Mouse (Mus musculus): Measurements from ENCODE around the gene Tctn1.

Gene Tctn1

GRCm38 (mm10) chr5:122263933-122264905 lies at the start of gene Tctn1:
Tctn1 (minus strand) TSS chr5:122264460.
- peak; percentile 89 for DNase-seq

- peak; percentile 62 for DNase-seq
Observed at GRCm38 (mm10) chr5:122312942-122313684, 48.9 kb upstream of the Tctn1 start.

GRCm38 (mm10) chr5:122312346-122312745 lies 48.1 kb upstream of the Tctn1 start:
- DNase-seq, result no peak

DNA sequence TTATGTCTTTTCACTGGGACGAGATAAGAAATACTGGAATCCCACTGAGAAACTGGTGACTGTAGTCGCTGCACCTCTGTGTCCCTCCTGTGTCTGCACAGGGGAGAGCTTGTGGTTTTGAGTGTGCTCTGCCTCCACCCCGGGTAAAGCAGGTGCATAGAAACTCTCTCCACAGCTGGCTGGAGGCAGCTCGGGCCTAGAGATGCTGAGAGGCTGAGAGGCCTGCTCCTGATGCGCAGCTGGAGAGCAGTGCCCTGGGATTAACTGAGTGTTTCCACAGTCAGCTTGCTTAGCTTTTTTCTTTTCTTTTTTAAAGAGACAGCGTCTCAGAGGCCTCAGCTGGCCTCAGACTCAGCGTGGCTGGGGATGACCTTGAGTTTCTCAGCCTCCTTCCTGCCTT lies 47.4 kb upstream of the Tctn1 start:
- DNase-seq, result peak; percentile 77

DNA sequence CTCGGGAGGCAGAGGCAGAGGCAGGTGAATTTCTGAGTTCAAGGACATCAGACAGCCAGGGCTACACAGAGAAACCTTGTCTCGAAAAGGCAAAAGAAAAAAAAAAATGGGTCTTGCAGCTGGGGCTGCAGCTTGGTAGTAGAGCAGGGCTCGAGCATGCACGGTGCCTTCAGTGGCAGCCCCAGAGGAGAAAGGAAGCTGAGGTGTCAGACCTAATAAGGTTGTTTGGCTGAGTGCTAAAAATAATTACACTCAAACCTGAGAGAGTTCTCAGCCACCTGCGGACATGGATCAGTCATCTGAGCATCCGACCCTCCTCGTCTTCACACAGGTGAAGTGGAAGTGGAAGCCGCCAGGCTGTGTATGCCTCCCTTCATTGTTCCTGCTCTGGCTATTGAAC lies 46.4 kb upstream of the Tctn1 start:
- peak; percentile 72 for DNase-seq

DNA sequence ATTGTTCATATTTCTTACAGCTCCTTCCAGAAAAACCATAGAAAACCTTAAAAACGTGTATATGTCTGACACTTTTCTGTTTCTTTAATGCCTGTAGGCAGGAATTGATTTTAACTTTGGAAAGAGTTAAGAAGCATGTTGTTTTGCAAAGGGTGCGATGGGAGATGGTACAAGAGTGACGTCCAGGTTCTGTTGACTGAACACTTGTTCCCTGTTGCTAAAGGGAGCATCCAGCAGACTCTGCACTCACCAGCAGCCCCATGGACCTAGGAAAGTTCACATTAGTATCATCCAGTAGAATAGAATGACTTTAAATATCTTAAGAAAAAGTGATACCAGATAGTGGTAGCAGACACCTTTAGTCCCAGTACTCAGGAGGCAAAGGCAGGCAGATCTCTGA lies 42.3 kb upstream of the Tctn1 start:
- no peak for DNase-seq

DNA sequence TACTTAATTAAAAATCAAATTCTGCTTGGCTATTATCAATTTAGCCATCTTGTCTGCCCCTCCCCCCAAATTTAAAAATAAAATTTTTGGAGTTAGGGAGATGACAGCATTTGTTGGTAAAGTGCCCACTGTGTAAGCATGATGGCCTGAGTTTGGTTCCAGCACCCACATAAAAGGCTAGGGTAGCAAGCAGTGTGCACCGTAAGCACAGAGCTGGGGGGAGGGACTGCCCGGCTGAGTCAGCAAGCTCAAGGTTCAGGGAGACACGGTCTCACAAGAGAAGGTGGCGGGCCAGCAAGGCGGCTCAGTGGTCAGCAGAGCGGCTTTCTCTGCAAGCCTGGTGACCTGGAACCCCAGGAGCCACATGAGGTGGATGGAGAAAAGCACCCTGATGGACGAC lies 41.2 kb upstream of the Tctn1 start:
- no peak for DNase-seq

DNA sequence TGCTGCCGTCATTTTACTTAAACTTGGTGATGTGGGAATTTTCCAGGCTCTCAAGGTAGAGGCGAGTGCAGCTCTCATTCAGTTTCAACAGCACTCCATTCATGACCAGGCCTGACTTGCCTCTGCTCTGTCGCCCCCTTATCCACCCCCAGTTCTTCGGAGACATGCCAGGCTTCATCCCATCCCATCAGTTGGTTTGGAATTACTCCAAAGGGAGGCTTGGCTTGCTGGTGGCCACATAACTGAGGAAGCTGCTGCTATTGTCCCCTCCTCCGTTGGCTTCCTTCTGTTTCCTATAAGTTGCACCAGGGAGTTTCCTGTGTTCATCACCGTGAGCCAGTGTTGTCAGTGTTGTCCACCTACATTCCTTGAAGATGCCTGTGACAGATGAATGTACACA lies 40.3 kb upstream of the Tctn1 start:
- no peak for DNase-seq

DNA sequence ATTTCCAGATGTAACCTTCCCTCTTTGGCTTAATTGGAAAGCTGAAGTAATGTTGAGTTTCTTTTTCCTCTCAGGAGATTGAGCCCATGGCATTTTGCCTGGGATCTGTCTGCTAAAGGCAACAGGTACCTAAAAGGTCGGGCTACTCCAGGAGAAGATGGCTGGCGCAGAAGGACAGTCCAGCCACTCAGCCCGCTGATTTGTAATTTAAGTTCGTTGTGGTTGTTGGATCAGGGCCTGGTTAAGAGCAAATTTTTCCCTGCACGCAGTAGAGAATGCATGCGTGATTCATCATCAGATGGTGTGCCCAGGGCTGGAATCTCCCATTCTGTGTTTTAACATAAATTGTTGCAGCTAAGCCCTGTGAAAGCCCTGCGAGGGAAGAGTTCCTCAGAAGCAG lies 39.7 kb upstream of the Tctn1 start:
- DNase-seq, result no peak

GRCm38 (mm10) chr5:122302810-122303745 lies 38.8 kb upstream of the Tctn1 start:
- DNase-seq, result no peak

DNA sequence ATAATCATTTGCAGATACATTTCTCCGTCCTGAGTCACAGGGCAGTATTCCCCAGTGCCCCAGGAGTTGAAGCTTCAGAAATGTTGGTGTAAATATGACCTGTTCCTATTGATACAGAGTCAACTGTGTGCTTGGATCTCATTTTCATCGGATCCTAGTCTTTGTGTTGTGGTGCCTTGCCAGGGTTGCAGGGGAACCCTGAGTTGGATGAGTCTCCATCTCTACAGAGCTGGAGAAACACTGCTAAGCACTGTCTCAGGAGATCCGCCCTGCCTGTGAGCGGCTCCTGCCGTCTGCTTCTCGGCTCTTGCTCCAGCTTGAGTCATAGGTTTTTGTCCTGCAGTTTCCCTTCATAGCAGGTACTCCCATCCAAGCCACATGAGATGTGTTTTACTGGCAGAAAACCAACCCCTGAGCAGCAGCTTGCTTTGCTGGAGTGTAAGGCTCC lies 35.8 kb upstream of the Tctn1 start:
- DNase-seq, result no peak

- DNase-seq, result peak; percentile 53
Observed at GRCm38 (mm10) chr5:122295113-122295935, 31.1 kb upstream of the Tctn1 start.

DNA sequence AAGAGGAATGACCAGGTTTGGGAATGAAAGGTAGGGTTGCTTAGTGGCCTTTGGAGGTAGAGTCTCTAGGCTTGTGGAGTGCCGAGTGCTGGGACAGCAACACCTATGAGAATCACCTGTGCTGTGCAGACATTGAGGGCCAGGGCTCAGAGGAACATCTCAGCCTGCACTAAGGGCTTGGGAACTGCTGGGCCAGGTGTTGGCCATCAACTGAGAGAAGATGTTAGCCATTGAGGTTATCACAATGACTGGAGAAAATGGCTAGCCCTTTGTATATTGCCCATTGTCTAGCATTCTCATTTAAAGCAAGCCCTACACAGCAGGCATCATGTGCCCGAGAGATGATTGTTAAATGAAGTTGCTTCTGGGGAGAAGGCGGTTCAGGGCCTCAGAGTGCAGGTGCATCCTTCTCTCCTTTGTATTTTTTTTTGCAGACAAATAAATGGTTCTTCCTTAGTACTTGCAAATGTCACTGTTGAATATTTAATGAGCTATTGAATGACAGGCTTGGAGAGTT lies 30.0 kb upstream of the Tctn1 start:
- DNase-seq, result peak; percentile 37

DNA sequence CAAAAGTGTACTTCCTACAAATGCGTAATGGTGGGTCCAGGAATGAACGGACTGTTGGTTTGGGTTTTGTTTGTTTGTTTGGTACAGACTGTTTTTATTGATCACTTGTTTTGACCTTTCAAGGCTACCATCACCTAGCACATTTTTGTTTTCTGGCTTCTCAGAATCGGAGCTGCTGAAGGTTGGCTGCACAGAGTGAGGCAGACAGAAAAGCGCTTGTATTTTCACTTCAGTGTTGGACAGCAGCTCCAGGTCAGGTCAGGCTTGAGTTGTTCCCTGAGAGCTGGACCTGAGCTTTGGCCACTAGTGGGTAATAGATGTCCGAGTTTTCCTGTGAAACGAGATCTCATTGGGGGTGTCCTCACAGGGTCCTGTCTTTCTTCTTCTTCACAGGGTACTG lies 28.9 kb upstream of the Tctn1 start:
- no peak for DNase-seq

GRCm38 (mm10) chr5:122291553-122292339 lies 27.5 kb upstream of the Tctn1 start:
- DNase-seq, result peak; percentile 39

DNA sequence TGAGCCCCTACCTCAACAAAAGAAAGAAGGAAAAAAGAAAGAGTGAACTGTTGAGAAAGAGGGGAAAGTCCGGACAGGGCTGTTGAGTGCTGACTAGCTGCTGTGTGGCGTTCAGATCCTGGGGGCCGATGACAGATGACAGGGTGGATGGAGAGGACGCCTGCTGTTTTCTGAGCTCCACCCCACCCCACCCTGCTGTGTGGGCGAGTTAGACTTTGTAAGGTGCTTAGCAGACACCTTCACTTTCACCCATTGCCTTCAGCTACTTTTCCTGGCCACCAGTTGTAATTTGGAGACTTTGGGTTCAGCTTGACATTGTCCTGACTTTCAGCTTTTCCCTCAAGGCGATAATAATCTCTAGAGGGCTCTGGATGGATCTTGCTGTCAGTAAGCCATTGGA lies 26.9 kb upstream of the Tctn1 start:
- peak; percentile 52 for DNase-seq

DNA sequence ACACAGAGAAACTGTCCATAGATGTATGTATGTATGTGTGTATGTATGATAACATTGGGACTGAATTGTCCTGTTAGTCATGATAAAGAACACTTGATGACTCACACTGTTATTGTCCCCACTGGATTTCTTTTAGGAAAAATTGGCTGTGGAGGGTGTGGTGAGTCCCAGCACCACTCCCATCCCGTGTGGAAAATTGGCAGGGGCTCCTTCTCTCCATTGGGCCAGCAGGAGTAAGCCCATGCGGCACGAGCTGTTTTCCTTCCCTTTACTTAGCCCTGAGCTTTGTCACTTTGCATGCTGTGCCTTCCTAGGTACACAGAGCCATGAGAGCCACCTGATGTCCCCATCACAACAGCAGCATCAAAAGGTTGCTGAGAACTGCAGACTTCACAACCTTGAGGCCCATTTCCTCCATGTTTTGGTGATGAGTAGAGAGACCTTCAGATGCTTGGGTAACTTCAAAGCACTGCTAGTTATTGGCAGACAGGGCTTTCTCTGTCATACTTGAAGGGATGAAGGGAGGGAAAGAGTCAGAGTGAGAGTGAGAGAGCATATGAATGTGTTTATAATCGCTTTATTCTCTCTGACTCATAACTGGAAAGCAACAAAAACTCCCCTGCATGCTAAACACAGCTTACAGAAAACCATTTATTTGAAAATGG lies 24.0 kb upstream of the Tctn1 start:
- peak; percentile 42 for DNase-seq

DNA sequence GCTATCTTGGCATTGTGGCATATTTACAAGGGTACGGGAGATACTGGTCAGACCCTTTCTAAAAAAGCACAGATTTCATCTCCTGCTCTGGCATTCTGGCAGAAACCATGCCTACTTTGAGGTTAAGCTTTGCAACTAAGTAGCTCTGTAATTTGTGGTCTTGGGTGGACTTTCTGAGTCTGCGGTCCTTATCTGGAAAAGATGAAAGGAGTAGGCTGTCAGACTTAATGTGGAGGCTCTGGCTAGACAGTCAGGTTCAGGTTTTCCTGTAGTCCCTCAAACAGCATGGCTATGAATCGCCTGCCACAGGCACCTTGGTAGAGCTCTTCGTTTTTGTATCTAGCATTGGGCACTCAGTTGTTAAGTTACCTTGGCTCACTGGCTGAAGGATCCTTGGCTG lies 22.8 kb upstream of the Tctn1 start:
- no peak for DNase-seq

DNA sequence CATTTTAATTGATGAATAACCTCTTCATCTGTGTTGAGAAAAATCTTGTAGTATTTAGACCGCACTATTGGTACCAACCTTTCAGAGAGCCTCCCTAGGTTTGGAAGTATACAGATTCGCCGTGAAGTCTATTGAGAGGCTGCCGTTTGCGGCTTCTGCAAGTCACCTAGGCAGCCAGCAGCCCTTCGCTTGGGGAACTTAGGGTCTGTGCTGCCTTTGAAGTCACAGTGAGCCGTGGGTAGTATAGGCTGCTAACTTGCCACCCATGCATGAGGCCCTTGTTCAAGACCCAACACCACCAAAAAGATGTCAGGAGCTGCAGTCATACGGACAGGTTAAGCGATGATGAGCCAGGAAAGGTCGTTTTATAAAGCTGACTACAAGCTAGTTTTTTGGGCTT lies 21.9 kb upstream of the Tctn1 start:
- DNase-seq, result peak; percentile 50

- DNase-seq, result no peak
Observed at GRCm38 (mm10) chr5:122285767-122286150, 21.5 kb upstream of the Tctn1 start.

Measured in thymus, postnatal 25 days (tissue).